Mouse (Mus musculus) stomach, postnatal 0 days (tissue): ENCODE measurements at regions not wholly inside any gene's neighbourhood (a gene's known extent, or its start where the extent isn't known, plus 50 kb on each side); places are given as distances from the start of the nearest gene placed in this dataset. TPM values are rescaled to one million over a fixed set of nuclear protein-coding genes. Genes with fewer than 3 reads are reported as not detected.
"Not testable (repeated sequence)": the region's sequence is repeated elsewhere in the genome, so short reads cannot be mapped to it uniquely, and the experiment has no call there.

Experiments used
- ATAC-seq: fragments of 200-750 bp; cut with Nextera tagmentation; 2 replicates; pipeline ENCODE4 v1.8.0; 2017; ENCODE audit not compliant: low FRiP score, low TSS enrichment
- DNase-seq: peaks from one replicate; pipeline ENCODE4 v3.0.0-alpha.2; 2016; ENCODE audit warnings: low spot score
- H3K27ac ChIP-seq: fragments of 300-500 bp; sonication (generic); replicated peaks from 2 replicates; pipeline ENCODE4 v1.5.1; 2014; ENCODE audit warnings: mild to moderate bottlenecking, control low read depth
- H3K27me3 ChIP-seq: fragments of 300-500 bp; sonication (generic); 2 replicates; pipeline ENCODE4 v1.6.1; 2014; ENCODE audit warnings: low read length; ENCODE audit not compliant: control insufficient read depth, insufficient read depth
- H3K36me3 ChIP-seq: fragments of 300-500 bp; sonication (generic); 2 replicates; pipeline ENCODE4 v1.6.1; 2014; ENCODE audit warnings: low read length, mixed read lengths; ENCODE audit not compliant: control insufficient read depth, insufficient read depth
- H3K4me1 ChIP-seq: fragments of 300-500 bp; sonication (generic); replicated peaks from 2 replicates; pipeline ENCODE4 v1.6.1; 2014; ENCODE audit warnings: antibody characterized with exemption; ENCODE audit not compliant: control insufficient read depth, insufficient read depth
- H3K4me2 ChIP-seq: fragments of 300-500 bp; sonication (generic); replicated peaks from 2 replicates; pipeline ENCODE4 v1.6.1; 2014; ENCODE audit warnings: low read depth, mild to moderate bottlenecking, control low read depth, moderate library complexity
- H3K4me3 ChIP-seq: fragments of 300-500 bp; sonication (generic); 2 replicates; pipeline ENCODE4 v1.5.1; 2014; ENCODE audit warnings: low read depth, low read length, control low read depth
- H3K9ac ChIP-seq: fragments of 300-500 bp; sonication (generic); 2 replicates; pipeline ENCODE4 v1.6.1; 2014; ENCODE audit warnings: mild to moderate bottlenecking, low read length, control low read depth, mixed read lengths
- H3K9me3 ChIP-seq: fragments of 300-500 bp; sonication (generic); 2 replicates; pipeline ENCODE4 v1.6.1; 2016; ENCODE audit warnings: low read length; ENCODE audit not compliant: control insufficient read depth
- WGBS: fragments of 180-500 bp; shearing (Covaris S2); extraction: QIAGEN DNeasy Blood & Tissue Kit; methylation state at CpG from one replicate; pipeline ENCODE4 v1.1.7; 2014; 5-methylcytosine and 5-hydroxymethylcytosine counted together
- microRNA-seq: library from miRNA; unstranded; fragments of <30 nt; microRNA quantifications from one replicate; pipeline ENCODE4, GENCODE M21; 2016

GRCm38 (mm10) chr13:62078893-62079292 lies 50.8 kb upstream of the Zfp808 start:
- H3K27ac ChIP-seq = not testable (repeated sequence)
- 95% methylated on average over 9 of the region's 9 CpGs for WGBS

More at GRCm38 (mm10) chr13:62078893-62079292, 50.8 kb upstream of the Zfp808 start:
- not testable (repeated sequence) for DNase-seq, H3K27me3 ChIP-seq, H3K4me3 ChIP-seq, H3K9me3 ChIP-seq, H3K4me1 ChIP-seq, H3K9ac ChIP-seq, H3K36me3 ChIP-seq, ATAC-seq, H3K4me2 ChIP-seq

Small RNAs in the stretch of these regions (microRNA-seq; reads per million reads assigned to microRNA genes)
- not detected for gene Gm25649
